Mouse (Mus musculus): ENCODE measurements at regions not wholly inside any gene's neighbourhood (a gene's known extent, or its start where the extent isn't known, plus 50 kb on each side); places are given as distances from the start of the nearest gene placed in this dataset.

- no peak overlapping the region for H3K4me3 ChIP-seq (ENCODE audit: insufficient read depth, low read depth, low read length)
- WGBS, result 96% methylated on average over 3 of the region's 3 CpGs
- DNase-seq (ENCODE audit: extremely low read depth, low read depth, low spot score), result no peak
- H3K36me3 ChIP-seq (ENCODE audit: control insufficient read depth, insufficient read depth, low read length), result no peaks in the 10 kb centered on the region
- H3K27me3 ChIP-seq (ENCODE audit: control insufficient read depth, insufficient read depth, low read length), result no peaks in the 10 kb centered on the region
- no peaks in the 10 kb centered on the region for H3K79me2 ChIP-seq (ENCODE audit: control insufficient read depth, insufficient read depth, low read length)
- TF ChIP-seq POLR2A (IDR thresholded peaks at IDR 0.05; ENCODE audit: extremely low read depth, insufficient read depth, low read length), result no peak
- TF ChIP-seq CTCF (IDR thresholded peaks at IDR 0.05; ENCODE audit: low read depth, low read length), result no peak
- H3K4me1 ChIP-seq (ENCODE audit: control insufficient read depth, insufficient read depth, low read length), result no peaks in the 10 kb centered on the region
- H3K27ac ChIP-seq (replicated peaks; ENCODE audit: insufficient read depth, low read depth, low read length), result no peak overlapping the region
- H3K9ac ChIP-seq (ENCODE audit: low read depth, low read length), result no peak overlapping the region
Measured at GRCm38 (mm10) chr1:90694761-90695160, 92.0 kb downstream of the Cops8 start.

DNA sequence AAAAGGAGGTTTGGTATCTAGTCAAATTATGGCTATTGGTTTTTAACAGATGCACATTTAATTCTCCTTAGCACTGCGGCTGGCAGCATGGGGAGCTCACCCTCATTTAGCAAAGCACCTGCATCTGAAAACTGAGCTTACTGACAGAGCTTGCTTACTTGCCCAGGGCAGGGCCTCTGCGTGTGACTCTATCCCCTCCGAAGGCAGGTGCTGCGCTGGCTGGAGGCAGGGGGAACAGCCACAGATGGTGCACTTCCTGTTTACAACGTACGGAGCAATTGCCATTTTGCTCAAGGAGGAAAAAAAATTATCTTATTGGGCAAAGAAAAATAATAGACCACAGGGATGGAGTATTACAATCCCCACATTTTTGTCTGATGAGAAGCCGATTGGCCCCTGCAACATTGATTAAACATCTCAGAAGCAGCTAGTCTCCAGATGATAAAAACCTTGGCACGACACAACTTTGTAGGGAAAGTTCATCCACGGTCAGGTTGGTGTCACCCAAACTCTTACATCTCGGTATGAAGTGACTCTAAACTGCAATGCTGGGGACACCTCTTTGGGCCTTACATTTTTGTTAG lies 92.5 kb downstream of the Cops8 start:
- TF ChIP-seq CTCF (IDR thresholded peaks at IDR 0.05; ENCODE audit: low read depth, low read length) (no peak), POLR2A (IDR thresholded peaks at IDR 0.05; ENCODE audit: extremely low read depth, insufficient read depth, low read length) (no peak)
- WGBS, result 64% methylated on average over 10 of the region's 10 CpGs

GRCm38 (mm10) chr1:90696000-90696399 lies 93.2 kb downstream of the Cops8 start:
- Histone ChIP-seq H3K79me2 (ENCODE audit: control insufficient read depth, insufficient read depth, low read length) (no peaks in the 10 kb centered on the region), H3K27ac (replicated peaks; ENCODE audit: insufficient read depth, low read depth, low read length) (no peak overlapping the region), H3K9ac (ENCODE audit: low read depth, low read length) (no peak overlapping the region), H3K36me3 (ENCODE audit: control insufficient read depth, insufficient read depth, low read length) (no peaks in the 10 kb centered on the region), H3K4me3 (ENCODE audit: insufficient read depth, low read depth, low read length) (no peak overlapping the region), H3K27me3 (ENCODE audit: control insufficient read depth, insufficient read depth, low read length) (no peaks in the 10 kb centered on the region), H3K4me1 (ENCODE audit: control insufficient read depth, insufficient read depth, low read length) (no peaks in the 10 kb centered on the region)
- WGBS, result 94% methylated on average over 1 of the region's 1 CpGs
- no peak for DNase-seq (ENCODE audit: extremely low read depth, low read depth, low spot score)
- TF ChIP-seq CTCF (IDR thresholded peaks at IDR 0.05; ENCODE audit: low read depth, low read length), result no peak
- TF ChIP-seq POLR2A (IDR thresholded peaks at IDR 0.05; ENCODE audit: extremely low read depth, insufficient read depth, low read length), result no peak

More for the DNA sequence above, 92.5 kb downstream of the Cops8 start:
- no peaks in the 10 kb centered on the region for H3K36me3 ChIP-seq (ENCODE audit: control insufficient read depth, insufficient read depth, low read length)
- no peak overlapping the region for H3K4me3 ChIP-seq (ENCODE audit: insufficient read depth, low read depth, low read length)
- DNase-seq (ENCODE audit: extremely low read depth, low read depth, low spot score), result no peak
- H3K79me2 ChIP-seq (ENCODE audit: control insufficient read depth, insufficient read depth, low read length), result no peaks in the 10 kb centered on the region
- no peak overlapping the region for H3K27ac ChIP-seq (replicated peaks; ENCODE audit: insufficient read depth, low read depth, low read length)
- H3K4me1 ChIP-seq (ENCODE audit: control insufficient read depth, insufficient read depth, low read length), result no peaks in the 10 kb centered on the region
- H3K9ac ChIP-seq (ENCODE audit: low read depth, low read length), result no peak overlapping the region
- H3K27me3 ChIP-seq (ENCODE audit: control insufficient read depth, insufficient read depth, low read length), result no peaks in the 10 kb centered on the region

- TF ChIP-seq CTCF (IDR thresholded peaks at IDR 0.05; ENCODE audit: low read depth, low read length) (no peak), POLR2A (IDR thresholded peaks at IDR 0.05; ENCODE audit: extremely low read depth, insufficient read depth, low read length) (no peak)
- Histone ChIP-seq H3K36me3 (ENCODE audit: control insufficient read depth, insufficient read depth, low read length) (no peaks in the 10 kb centered on the region), H3K27ac (replicated peaks; ENCODE audit: insufficient read depth, low read depth, low read length) (no peak overlapping the region), H3K4me1 (ENCODE audit: control insufficient read depth, insufficient read depth, low read length) (no peaks in the 10 kb centered on the region), H3K79me2 (ENCODE audit: control insufficient read depth, insufficient read depth, low read length) (no peaks in the 10 kb centered on the region), H3K27me3 (ENCODE audit: control insufficient read depth, insufficient read depth, low read length) (no peaks in the 10 kb centered on the region), H3K4me3 (ENCODE audit: insufficient read depth, low read depth, low read length) (no peak overlapping the region), H3K9ac (ENCODE audit: low read depth, low read length) (no peak overlapping the region)
- WGBS, result 78% methylated on average over 3 of the region's 3 CpGs
- DNase-seq (ENCODE audit: extremely low read depth, low read depth, low spot score), result no peak
Measured at GRCm38 (mm10) chr1:90697056-90697596, 94.3 kb downstream of the Cops8 start.

DNA sequence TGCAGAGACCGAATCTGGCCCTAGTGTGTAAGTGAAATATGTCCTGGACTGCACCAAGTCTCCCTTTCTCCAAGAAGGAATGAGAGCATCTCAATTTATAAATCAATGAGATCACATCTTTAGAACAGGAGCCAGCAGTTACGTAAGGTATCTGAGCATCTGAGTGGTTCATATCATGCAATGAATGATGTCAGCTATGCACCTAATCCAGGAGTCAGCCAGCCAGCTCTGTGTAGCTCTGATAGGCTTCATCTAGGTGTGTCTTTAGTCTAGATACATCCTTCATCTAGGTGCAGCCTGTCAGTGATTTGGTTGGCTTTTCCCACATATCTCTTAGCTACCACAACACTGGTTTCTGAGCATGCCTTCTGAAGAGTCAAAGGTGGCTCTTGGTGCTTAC lies 95.8 kb downstream of the Cops8 start:
- Histone ChIP-seq H3K27me3 (ENCODE audit: control insufficient read depth, insufficient read depth, low read length) (no peaks in the 10 kb centered on the region), H3K9ac (ENCODE audit: low read depth, low read length) (no peak overlapping the region), H3K36me3 (ENCODE audit: control insufficient read depth, insufficient read depth, low read length) (no peaks in the 10 kb centered on the region), H3K79me2 (ENCODE audit: control insufficient read depth, insufficient read depth, low read length) (no peaks in the 10 kb centered on the region), H3K4me1 (ENCODE audit: control insufficient read depth, insufficient read depth, low read length) (no peaks in the 10 kb centered on the region), H3K4me3 (ENCODE audit: insufficient read depth, low read depth, low read length) (no peak overlapping the region), H3K27ac (replicated peaks; ENCODE audit: insufficient read depth, low read depth, low read length) (no peak overlapping the region)
- WGBS, result 81% methylated on average over 2 of the region's 2 CpGs
- no peak for DNase-seq (ENCODE audit: extremely low read depth, low read depth, low spot score)
- no peak for TF ChIP-seq POLR2A (IDR thresholded peaks at IDR 0.05; ENCODE audit: extremely low read depth, insufficient read depth, low read length)

GRCm38 (mm10) chr1:90701756-90702155 lies 99.0 kb downstream of the Cops8 start:
- Histone ChIP-seq H3K36me3 (ENCODE audit: control insufficient read depth, insufficient read depth, low read length) (no peaks in the 10 kb centered on the region), H3K4me3 (ENCODE audit: insufficient read depth, low read depth, low read length) (no peak overlapping the region), H3K27me3 (ENCODE audit: control insufficient read depth, insufficient read depth, low read length) (no peaks in the 10 kb centered on the region), H3K9ac (ENCODE audit: low read depth, low read length) (no peak overlapping the region), H3K4me1 (ENCODE audit: control insufficient read depth, insufficient read depth, low read length) (no peaks in the 10 kb centered on the region), H3K79me2 (ENCODE audit: control insufficient read depth, insufficient read depth, low read length) (no peaks in the 10 kb centered on the region), H3K27ac (replicated peaks; ENCODE audit: insufficient read depth, low read depth, low read length) (no peak overlapping the region)
- 69% methylated on average over 1 of the region's 1 CpGs for WGBS
- no peak for DNase-seq (ENCODE audit: extremely low read depth, low read depth, low spot score)
- TF ChIP-seq CTCF (IDR thresholded peaks at IDR 0.05; ENCODE audit: low read depth, low read length) (no peak), POLR2A (IDR thresholded peaks at IDR 0.05; ENCODE audit: extremely low read depth, insufficient read depth, low read length) (no peak)

Measured in liver, adult 2 months (tissue).